Mouse (Mus musculus) lung, postnatal 10 days (tissue): ENCODE measurements at regions not wholly inside any gene's neighbourhood (a gene's known extent, or its start where the extent isn't known, plus 50 kb on each side); places are given as distances from the start of the nearest gene placed in this dataset.

Experiments
- DNase-seq: peaks from one replicate; pipeline ENCODE4 v3.0.0; 2021

GRCm38 (mm10) chr6:100381046-100381445, 93.8 kb upstream of the Rybp start:
- DNase-seq: peak; percentile 19

DNA sequence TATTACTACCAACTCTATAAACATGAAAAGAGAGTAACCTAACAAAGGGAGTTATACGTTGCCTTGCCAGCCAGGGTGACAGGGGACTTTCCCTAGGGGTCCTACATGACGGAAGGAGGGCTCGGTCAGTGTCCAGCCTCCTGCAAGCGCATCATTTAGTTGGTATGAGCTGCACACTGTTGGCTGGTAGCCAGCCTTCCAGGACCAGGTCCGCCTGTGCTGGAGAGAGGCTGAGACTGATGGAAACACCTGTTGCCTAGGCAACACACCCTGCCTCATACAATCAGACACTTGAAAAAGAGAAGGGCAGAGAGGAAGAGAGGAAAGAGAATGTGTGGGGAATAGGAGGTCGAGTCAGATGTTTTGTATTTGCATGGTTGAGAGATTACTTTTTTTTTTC, 93.3 kb upstream of the Rybp start:
- DNase-seq: no peak

- peak; percentile 39 for DNase-seq
Measured at GRCm38 (mm10) chr6:100379792-100380191, 92.5 kb upstream of the Rybp start.

GRCm38 (mm10) chr6:100378533-100378874, 91.2 kb upstream of the Rybp start:
- DNase-seq: peak; percentile 36

GRCm38 (mm10) chr6:100377828-100378532, 90.7 kb upstream of the Rybp start:
- no peak for DNase-seq

GRCm38 (mm10) chr6:100376656-100377055, 89.4 kb upstream of the Rybp start:
- DNase-seq: no peak

DNA sequence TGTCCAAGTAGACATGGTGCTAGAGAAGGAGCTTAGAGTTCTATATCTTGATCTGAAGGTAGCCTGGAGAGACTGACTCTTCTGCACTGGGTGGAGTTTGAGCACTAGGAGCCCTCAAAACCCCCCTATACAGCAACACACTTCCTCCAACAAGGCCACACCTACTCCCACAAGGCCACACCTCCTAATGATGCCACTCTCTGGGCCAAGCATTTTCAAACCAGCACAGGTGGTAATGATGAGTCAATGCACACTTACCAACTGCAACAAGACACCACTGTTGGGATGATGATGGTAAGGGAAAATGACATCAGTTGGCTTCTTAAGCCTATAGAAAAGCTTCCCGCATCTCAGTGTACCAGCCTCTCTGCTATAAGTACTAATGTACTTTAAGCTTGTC, 83.5 kb upstream of the Rybp start:
- DNase-seq: no peak

GRCm38 (mm10) chr6:100370358-100370757, 83.1 kb upstream of the Rybp start:
- no peak for DNase-seq

DNA sequence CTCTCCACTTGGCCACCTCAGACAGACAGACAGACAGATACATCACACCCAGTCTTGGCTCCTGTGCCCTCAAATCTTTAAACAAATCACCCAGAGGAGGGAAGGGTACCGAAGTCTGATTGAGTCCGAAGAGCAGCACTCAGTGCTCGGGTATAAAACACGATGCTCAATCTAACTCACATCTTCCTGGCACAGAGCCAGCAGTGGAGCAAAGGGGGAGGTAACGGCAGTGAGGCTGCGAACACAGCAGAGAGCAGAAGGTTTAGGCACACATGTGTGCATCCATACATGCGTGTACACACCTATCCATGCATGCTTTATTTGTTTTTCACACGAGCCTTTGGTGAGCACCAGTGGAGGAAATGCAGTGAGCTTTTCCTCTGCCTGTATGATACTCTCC, 78.9 kb upstream of the Rybp start:
- DNase-seq: no peak

DNA sequence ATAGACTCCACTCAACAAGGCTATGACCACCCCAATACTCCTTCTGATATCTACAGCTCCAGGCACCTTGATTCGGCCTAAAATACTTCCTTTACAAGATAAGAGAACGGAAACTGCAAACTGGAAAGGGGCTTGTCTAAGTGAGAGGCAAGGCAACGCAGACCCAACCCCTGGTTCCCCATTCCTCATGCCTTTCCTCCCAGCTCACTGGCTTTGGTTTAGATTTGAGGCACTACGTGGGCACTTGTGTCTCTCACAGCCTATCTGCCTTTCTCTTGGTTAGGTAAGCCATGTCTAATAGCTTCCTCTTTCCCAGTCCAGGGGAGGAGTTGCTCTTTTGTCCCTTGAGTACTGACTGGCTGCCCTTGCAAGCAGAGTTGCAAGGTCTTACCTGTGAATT, 78.5 kb upstream of the Rybp start:
- DNase-seq: no peak

DNA sequence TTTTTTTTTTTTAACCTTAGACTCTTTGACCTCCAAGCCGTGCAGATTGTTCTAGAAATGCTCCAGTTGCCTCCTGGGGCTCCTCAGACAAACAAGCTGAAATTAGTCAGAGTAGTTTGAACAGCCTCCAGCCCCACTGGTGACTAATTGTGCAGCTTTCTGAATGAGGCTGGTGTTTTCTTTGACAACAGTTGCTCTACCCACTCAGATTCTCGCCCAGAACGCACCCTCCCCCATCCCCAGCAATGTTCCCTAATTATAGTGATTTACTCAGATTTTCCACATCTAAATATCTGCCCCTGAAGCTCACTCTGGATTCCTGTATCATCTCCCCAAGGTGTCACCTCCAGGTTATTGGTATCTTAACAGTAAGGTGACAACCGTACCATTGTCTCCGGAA, 76.4 kb upstream of the Rybp start:
- DNase-seq: no peak

- DNase-seq: no peak
Measured at GRCm38 (mm10) chr6:100356617-100357399, 69.5 kb upstream of the Rybp start.

- DNase-seq: no peak
Measured at GRCm38 (mm10) chr6:100355858-100356257, 68.6 kb upstream of the Rybp start.

DNA sequence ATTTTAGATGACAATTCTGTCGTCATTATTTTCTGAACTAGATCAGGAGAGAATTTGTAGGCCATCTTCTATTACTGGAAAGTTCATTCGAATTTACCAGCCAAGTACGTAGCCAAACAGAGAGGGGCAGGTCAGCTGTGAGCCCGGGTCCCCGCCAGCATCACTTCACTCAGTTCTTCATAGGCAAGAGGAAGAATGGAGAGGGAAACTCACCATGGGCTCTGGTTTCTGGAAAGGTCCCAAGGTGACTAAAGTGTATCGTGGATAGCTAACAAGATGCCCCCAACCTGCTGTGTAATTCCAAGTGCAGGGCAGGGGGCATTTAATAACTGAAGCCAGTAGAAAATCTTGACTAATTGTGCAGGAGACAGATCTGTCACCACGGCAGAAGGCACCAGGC, 60.2 kb upstream of the Rybp start:
- no peak for DNase-seq

DNA sequence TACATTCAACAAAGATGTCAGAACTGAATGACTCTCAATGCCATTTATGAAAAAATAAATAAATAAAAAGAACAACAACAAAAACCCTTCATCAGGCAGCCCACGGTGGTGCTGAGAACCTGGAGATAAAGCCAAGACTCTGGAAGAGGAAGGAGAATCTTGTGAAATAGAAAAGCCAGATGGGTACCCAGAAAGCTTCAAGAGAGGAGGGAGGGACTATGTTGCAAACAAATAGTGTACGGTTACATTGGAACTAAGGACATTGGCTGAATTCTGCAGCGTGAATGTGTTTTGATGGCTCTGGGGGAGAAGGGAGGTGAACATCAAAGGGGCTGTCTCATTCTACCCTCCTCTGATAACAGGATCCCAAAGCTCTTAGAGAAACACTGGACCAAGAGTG, 57.8 kb upstream of the Rybp start:
- DNase-seq: no peak

- DNase-seq: no peak
Measured at GRCm38 (mm10) chr6:100341305-100342290, 54.3 kb upstream of the Rybp start.

DNA sequence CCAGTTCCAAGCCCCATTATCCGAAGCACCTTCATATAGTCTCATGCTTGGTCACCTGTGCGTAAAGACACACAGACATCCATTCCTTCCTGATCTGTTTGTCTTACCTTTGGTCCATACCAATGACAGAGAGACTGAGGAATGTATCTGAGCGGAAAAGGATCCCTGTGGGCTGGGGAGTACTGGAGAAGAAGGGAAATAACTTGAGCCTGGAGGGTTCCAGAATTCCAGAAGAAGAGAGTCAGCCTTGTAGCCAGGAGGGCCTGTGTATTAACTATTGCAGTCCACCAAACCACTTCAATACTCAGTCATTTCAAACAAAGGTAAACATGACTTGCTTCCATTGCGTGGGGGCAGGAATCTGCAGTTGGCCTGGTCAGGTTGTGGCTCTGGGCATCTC, 51.0 kb upstream of the Rybp start:
- no peak for DNase-seq
